Mouse (Mus musculus) cerebellum, adult 8-10 months (tissue): ENCODE measurements around the gene Pif1.

ENCODE experiments used
- DNase-seq: peaks from one replicate; pipeline ENCODE4 v3.0.0; 2022

Pif1 gene

GRCm38 (mm10) chr9:65641446-65642052 is 54.6 kb downstream of the Pif1 start:
- no peak for DNase-seq

GRCm38 (mm10) chr9:65642546-65642945 is 55.6 kb downstream of the Pif1 start:
- DNase-seq, result no peak

GRCm38 (mm10) chr9:65644960-65645359 is 58.0 kb downstream of the Pif1 start:
- no peak for DNase-seq
